Mouse (Mus musculus) left cerebral cortex, adult 9 months (tissue): ENCODE measurements around the gene Olfr1310.
"Not testable (repeated sequence)": the region's sequence is repeated elsewhere in the genome, so short reads cannot be mapped to it uniquely, and the experiment has no call there.

Experiments
- DNase-seq, 2 experiments: peaks; one replicate each; pipeline ENCODE4 v3.0.0; 2022; ENCODE audit warnings: low spot score in 2 of 2

Gene Olfr1310

DNA sequence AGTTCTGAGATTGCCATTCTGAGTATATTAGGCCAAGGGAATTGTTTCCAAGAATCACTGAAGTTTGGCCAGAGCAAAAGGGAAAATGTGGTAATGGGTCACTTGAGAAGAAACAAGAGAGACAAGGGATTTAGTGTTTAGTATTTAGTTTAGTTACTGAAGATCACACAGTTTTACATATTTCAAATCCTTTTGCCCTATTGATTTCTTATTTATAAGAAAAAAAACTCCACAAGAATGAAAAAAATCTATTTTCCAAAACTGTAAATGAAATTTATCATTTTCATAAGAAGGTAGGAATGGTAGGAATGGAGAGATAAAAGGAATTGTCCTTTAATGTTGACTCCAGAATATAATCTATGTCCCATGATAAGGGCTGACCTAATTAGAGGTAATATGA lies at the start of gene Olfr1310:
Olfr1310 (minus strand) TSS at position 101 of the 400 bp plus-strand sequence.
- no peak for DNase-seq

DNA sequence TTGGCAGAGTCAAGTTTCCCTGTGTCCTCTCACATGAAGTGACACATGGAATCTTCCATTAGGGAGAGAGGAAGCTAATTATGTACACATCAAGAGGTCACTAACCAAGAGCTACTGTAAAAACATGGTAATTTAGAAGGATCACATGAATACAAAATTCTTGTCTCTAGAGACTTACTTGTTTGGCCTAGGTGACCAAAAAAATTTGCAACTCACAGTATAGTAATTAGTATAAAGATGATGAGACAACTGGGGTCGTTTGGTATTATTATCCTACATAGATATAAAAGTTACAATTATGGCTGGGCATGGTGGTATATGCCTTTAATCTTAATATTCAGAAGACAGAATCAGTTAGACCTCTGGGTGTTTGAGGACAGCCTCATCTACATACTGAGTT lies 37.6 kb upstream of the Olfr1310 start, which contains the start of gene Olfr1312:
Olfr1312 (minus strand) TSS at position 101 of the 400 bp plus-strand sequence.
- no peak for DNase-seq

DNA sequence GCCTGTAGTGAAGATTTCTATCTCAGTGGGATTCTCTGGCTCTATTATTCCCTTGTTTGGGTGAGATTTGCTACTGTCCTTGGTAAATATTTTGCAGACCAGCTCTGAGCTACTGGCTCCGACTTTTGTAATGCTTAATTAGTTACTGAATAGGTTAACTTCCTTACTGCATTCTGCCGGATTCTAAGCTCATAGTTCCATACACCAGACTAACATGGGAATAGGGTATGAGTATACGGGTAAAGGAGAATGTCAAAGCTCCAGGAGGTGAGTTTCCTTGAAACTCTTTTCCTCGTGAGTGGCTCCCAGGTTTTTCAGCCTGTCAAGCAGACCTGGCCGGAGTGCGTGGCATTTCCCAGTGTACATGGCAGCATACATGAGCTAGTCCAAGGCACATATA lies 14.5 kb upstream of the Olfr1310 start:
- DNase-seq: not testable (repeated sequence)

DNA sequence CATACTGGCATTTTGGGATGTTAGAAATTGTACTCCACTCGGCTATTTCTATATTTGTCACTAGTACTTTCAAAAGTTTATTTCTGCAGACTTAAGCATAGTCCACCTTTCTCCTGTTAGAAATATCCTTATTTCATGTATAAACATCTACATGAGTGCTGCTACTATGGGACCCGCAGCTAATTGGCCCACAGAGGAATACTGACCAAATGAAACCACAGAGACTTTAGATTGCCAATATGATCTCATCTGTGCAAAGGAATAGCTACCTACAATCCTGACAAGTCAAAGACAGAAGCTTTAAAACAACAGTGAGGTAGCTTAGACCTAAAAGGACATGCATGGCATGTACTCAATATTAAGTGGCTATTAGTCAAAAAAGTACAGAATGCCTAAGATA lies 11.8 kb upstream of the Olfr1310 start, which contains the start of gene Olfr1311:
Olfr1311 (minus strand) TSS at position 101 of the 400 bp plus-strand sequence.
- DNase-seq: no peak

DNA sequence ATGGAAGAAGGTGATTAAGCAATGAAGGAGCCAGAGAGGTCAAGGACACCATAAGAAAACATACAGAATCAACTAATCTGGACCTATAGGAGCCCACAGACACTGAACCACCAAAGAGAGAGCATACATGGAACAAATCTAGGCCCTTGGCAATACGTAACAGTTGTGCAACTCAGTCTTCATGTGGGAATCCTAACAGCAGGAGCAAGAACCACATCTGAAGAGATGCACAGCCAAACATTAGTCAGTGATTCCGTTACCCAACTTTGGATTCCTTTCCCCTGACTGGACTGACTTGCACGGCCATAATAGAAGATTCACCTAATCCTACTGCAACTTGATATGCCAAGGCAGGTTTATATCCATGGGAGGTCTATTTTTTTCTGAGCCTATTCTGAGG lies 2.4 kb upstream of the Olfr1310 start:
- no peak for DNase-seq

DNA sequence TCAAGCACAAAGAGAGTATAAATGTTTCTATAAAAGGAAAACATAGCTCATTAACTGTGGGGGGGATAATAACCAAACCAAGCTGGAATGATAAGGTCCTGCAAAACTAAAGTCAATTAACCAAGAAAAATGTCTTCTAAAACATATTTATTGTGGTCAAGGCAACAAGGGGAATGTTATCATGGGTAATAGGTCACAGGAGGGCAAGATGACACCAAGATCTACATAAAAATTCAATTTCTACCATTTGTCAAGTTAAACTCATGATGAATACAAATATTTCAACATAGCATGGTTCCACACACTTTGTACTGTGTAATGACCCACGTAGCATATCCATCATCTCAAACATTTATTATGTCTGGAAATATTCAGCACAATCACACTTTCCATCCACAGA lies 22.3 kb downstream of the Olfr1310 start, which contains the start of gene Olfr1309:
Olfr1309 (minus strand) TSS at position 101 of the 400 bp plus-strand sequence.
- DNase-seq: no peak

DNA sequence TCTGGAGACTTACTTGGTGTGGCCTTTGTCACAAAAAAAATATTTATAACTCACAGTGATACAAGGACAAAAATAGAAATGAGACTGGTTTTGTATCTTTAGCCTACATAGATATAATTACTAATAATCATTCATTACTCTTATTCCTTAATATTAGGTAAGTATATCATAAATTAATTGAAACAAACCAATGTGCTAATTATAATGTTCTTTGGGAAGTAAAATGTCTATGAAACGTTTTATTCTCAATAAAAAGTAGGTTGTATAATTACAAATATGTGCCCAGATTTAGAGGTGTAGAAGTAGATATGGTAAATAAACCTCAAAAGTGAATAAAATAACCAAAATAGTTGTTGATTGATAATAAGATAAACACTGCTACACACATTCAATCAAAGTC lies 47.7 kb downstream of the Olfr1310 start, which contains the start of gene Olfr1308:
Olfr1308 (minus strand) TSS at position 101 of the 400 bp plus-strand sequence.
- DNase-seq: no peak
